Mouse (Mus musculus) megakaryocyte, embryonic 14.5 days (primary cell): ENCODE measurements around the gene Nop14. TPM values are rescaled to one million over a fixed set of nuclear protein-coding genes. Genes with fewer than 3 reads are reported as not detected.
"Not testable (repeated sequence)": the region's sequence is repeated elsewhere in the genome, so short reads cannot be mapped to it uniquely, and the experiment has no call there.

Experiments used
- H3K27me3 ChIP-seq: replicated peaks from 2 replicates; pipeline ENCODE3; 2012; ENCODE audit warnings: inconsistent platforms
- H3K36me3 ChIP-seq: replicated peaks from 2 replicates; pipeline ENCODE3; 2012; ENCODE audit warnings: low read length, inconsistent platforms, mixed read lengths
- H3K4me1 ChIP-seq: 2 replicates; pipeline ENCODE4 v1.6.1; 2012; ENCODE audit warnings: inconsistent platforms
- H3K4me3 ChIP-seq: replicated peaks from 2 replicates; pipeline ENCODE3; 2012; ENCODE audit warnings: moderate library complexity, mild to moderate bottlenecking, inconsistent platforms
- H3K9me3 ChIP-seq: 2 replicates; pipeline ENCODE4 v1.6.1; 2012; ENCODE audit warnings: inconsistent platforms
- FLI1 ChIP-seq: IDR thresholded peaks from 2 replicates; pipeline ENCODE4 v1.6.1; 2012; ENCODE audit warnings: low read length, inconsistent platforms, mixed read lengths
- GATA1 ChIP-seq: IDR thresholded peaks from 3 replicates; pipeline ENCODE4 v1.6.1; 2012; ENCODE audit warnings: mixed read lengths, low read length, inconsistent platforms, borderline replicate concordance
- polyA plus RNA-seq: library from polyadenylated mRNA; stranded (reverse); fragments of >175 nt; gene quantifications from 2 replicates; pipeline ENCODE4 v1.2.3, GENCODE M21; 2012; ENCODE audit warnings: low replicate concordance; ENCODE audit not compliant: insufficient read depth

Gene Nop14
- polyA plus RNA-seq, 1 experiment = 14.1 TPM

GRCm38 (mm10) chr5:34633641-34634040 is 26.3 kb downstream of the Nop14 start:
- H3K27me3 ChIP-seq = no peaks in the 10 kb centered on the region
- H3K4me1 ChIP-seq = peaks cover 51% of the 10 kb centered on the region
- no peak overlapping the region for H3K4me3 ChIP-seq
- TF ChIP-seq GATA1 (no peak), FLI1 (no peak)
- no peaks in the 10 kb centered on the region for H3K9me3 ChIP-seq
- peaks cover 83% of the 10 kb centered on the region for H3K36me3 ChIP-seq

GRCm38 (mm10) chr5:34632996-34633395 is 27.0 kb downstream of the Nop14 start:
- Histone ChIP-seq H3K4me1 (peaks cover 54% of the 10 kb centered on the region), H3K27me3 (no peaks in the 10 kb centered on the region), H3K36me3 (peaks cover 83% of the 10 kb centered on the region), H3K9me3 (no peaks in the 10 kb centered on the region), H3K4me3 (no peak overlapping the region)
- no peak for TF ChIP-seq GATA1
- TF ChIP-seq FLI1 = no peak

GRCm38 (mm10) chr5:34609966-34610365 is 50.0 kb downstream of the Nop14 start:
- peaks cover 95% of the 10 kb centered on the region for H3K36me3 ChIP-seq
- TF ChIP-seq GATA1 (no peak), FLI1 (no peak)
- H3K27me3 ChIP-seq = no peaks in the 10 kb centered on the region
- H3K4me3 ChIP-seq = no peak overlapping the region
- no peaks in the 10 kb centered on the region for H3K9me3 ChIP-seq
- 0 out of 2 replicates have a peak, but pooled peaks cover 3% of the 10 kb centered on the region for H3K4me1 ChIP-seq

GRCm38 (mm10) chr5:34608226-34608625 is 51.7 kb downstream of the Nop14 start:
- no peak overlapping the region for H3K4me3 ChIP-seq
- H3K27me3 ChIP-seq = no peaks in the 10 kb centered on the region
- TF ChIP-seq GATA1 (no peak), FLI1 (no peak)
- peaks cover 6% of the 10 kb centered on the region for H3K4me1 ChIP-seq
- H3K36me3 ChIP-seq = peaks cover 94% of the 10 kb centered on the region
- no peaks in the 10 kb centered on the region for H3K9me3 ChIP-seq

GRCm38 (mm10) chr5:34607100-34607880 is 52.7 kb downstream of the Nop14 start:
- Histone ChIP-seq H3K9me3 (no peaks in the 10 kb centered on the region), H3K27me3 (no peaks in the 10 kb centered on the region), H3K4me1 (peaks cover 10% of the 10 kb centered on the region), H3K4me3 (no peak overlapping the region), H3K36me3 (peaks cover 97% of the 10 kb centered on the region)
- no peak for TF ChIP-seq GATA1
- no peak for TF ChIP-seq FLI1

GRCm38 (mm10) chr5:34604576-34604975 is 55.4 kb downstream of the Nop14 start:
- no peaks in the 10 kb centered on the region for H3K9me3 ChIP-seq
- H3K36me3 ChIP-seq = peaks cover 98% of the 10 kb centered on the region
- no peak for TF ChIP-seq GATA1
- no peak for TF ChIP-seq FLI1
- H3K4me3 ChIP-seq = no peak overlapping the region
- H3K4me1 ChIP-seq = peaks cover 10% of the 10 kb centered on the region
- no peaks in the 10 kb centered on the region for H3K27me3 ChIP-seq

- Histone ChIP-seq H3K4me3 (no peak overlapping the region), H3K4me1 (peaks cover 40% of the 10 kb centered on the region), H3K9me3 (no peaks in the 10 kb centered on the region), H3K36me3 (peaks cover 64% of the 10 kb centered on the region), H3K27me3 (no peaks in the 10 kb centered on the region)
- TF ChIP-seq GATA1 (no peak), FLI1 (no peak)
Measured at GRCm38 (mm10) chr5:34593202-34593727, 66.7 kb downstream of the Nop14 start.

- Histone ChIP-seq H3K4me1 (peaks cover 46% of the 10 kb centered on the region), H3K9me3 (no peaks in the 10 kb centered on the region), H3K27me3 (no peaks in the 10 kb centered on the region), H3K4me3 (no peak overlapping the region), H3K36me3 (peaks cover 63% of the 10 kb centered on the region)
- TF ChIP-seq FLI1 (no peak), GATA1 (no peak)
Measured at GRCm38 (mm10) chr5:34592666-34593065, 67.3 kb downstream of the Nop14 start.

GRCm38 (mm10) chr5:34592224-34592623 is 67.7 kb downstream of the Nop14 start:
- H3K4me1 ChIP-seq = peaks cover 50% of the 10 kb centered on the region
- H3K27me3 ChIP-seq, H3K4me3 ChIP-seq, H3K9me3 ChIP-seq: not testable (repeated sequence)
- peaks cover 58% of the 10 kb centered on the region for H3K36me3 ChIP-seq

- Histone ChIP-seq H3K27me3 (no peaks in the 10 kb centered on the region), H3K36me3 (peaks cover 51% of the 10 kb centered on the region), H3K4me3 (no peak overlapping the region), H3K4me1 (peaks cover 51% of the 10 kb centered on the region), H3K9me3 (no peaks in the 10 kb centered on the region)
- TF ChIP-seq GATA1 (no peak), FLI1 (no peak)
Measured at GRCm38 (mm10) chr5:34591388-34592004, 68.5 kb downstream of the Nop14 start.
